In genomic region chr12:108780108-108780877, GRCm38 (mm10) we compare ENCODE assay signal across 24 mouse cellular contexts. TPM values are rescaled to one million over a fixed set of nuclear protein-coding genes. Genes with fewer than 3 reads are reported as not detected.
DNase-seq lines count a peak whose midpoint lies in the region; ATAC-seq and TF ChIP-seq lines count a peak whose summit lies in the region.
"Had no signal": no experiment of that assay in that cellular context is flagged by ENCODE, and none has a peak within 500 bp of the region (broad histone marks: within the 10 kb centered on the region; RNA-seq: fewer than 3 reads in every experiment).

No protein-coding gene starts in this region.

- peaks cover 22% of the 10 kb centered on the region; the same call in 1 of the 2 replicates for H3K9me3 ChIP-seq in heart, embryonic 12.5 days (replicated peaks)
- no peaks in the 10 kb centered on the region for H3K9me3 ChIP-seq in MEL (replicated peaks; ENCODE audit: insufficient read depth, low read length)
- peaks cover 9% of the 10 kb centered on the region for H3K9me3 ChIP-seq in erythroblast, embryonic 14.5 days (ENCODE audit: control insufficient read depth, low read length)
- H3K9me3 ChIP-seq in liver, embryonic 14.5 days (ENCODE audit: control insufficient read depth, low read length) = no peaks in the 10 kb centered on the region
- H3K9me3 ChIP-seq: hindbrain, embryonic 15.5 days; limb, embryonic 10.5 days had no signal

- WGBS in heart, embryonic 12.5 days = 88% methylated on average over 7 of the region's 7 CpGs
- 48% methylated on average over 7 of the region's 7 CpGs for WGBS in liver, embryonic 14.5 days (ENCODE audit: insufficient replicate concordance)

- 0 out of 2 replicates have a peak, but pooled peaks have one; percentile 55 for ATAC-seq in heart, embryonic 12.5 days (ENCODE audit: insufficient number of reproducible peaks, low FRiP score)
- ATAC-seq in liver, embryonic 14.5 days (ENCODE audit: insufficient read depth) = peak; percentile 99
- ATAC-seq in activated CD4-positive, CD25-positive, alpha-beta regulatory T cell, adult 4 months = no peak
- ATAC-seq: midbrain, embryonic 13.5 days had no signal

- no peaks in the 10 kb centered on the region for H3K4me1 ChIP-seq in heart, embryonic 12.5 days (replicated peaks)
- H3K4me1 ChIP-seq in MEL (ENCODE audit: control insufficient read depth in 1 of 2, insufficient read depth in 2 of 2, low read length in 2 of 2) = peaks cover 0 to 5% of the 10 kb centered on the region in 2 experiments; a peak in 2 of 4 replicates
- peaks cover 71% of the 10 kb centered on the region for H3K4me1 ChIP-seq in erythroblast, embryonic 14.5 days (ENCODE audit: control insufficient read depth)
- H3K4me1 ChIP-seq in liver, embryonic 14.5 days (replicated peaks; ENCODE audit: control insufficient read depth in 2 of 2, insufficient read depth in 2 of 2, low read length in 1 of 2) = peaks cover 24 to 31% of the 10 kb centered on the region in 2 experiments
- H3K4me1 ChIP-seq: embryonic facial prominence, embryonic 15.5 days; heart, embryonic 10.5 days; hindbrain, embryonic 15.5 days; limb, embryonic 10.5 days; midbrain, embryonic 13.5 days; neural tube, embryonic 12.5 days had no signal

- no peak overlapping the region for H3K4me3 ChIP-seq in heart, embryonic 12.5 days
- H3K4me3 ChIP-seq in MEL (ENCODE audit: control insufficient read depth in 1 of 2, insufficient read depth in 1 of 2, low read depth in 2 of 2, low read length in 2 of 2) = no peak overlapping the region
- H3K4me3 ChIP-seq in erythroblast, embryonic 14.5 days (replicated peaks) = peak overlapping the region; percentile 41
- no peak overlapping the region for H3K4me3 ChIP-seq in liver, embryonic 14.5 days (ENCODE audit: insufficient read depth in 1 of 2, low read depth in 2 of 2, low read length in 2 of 2)
- H3K4me3 ChIP-seq: embryonic facial prominence, embryonic 15.5 days; heart, embryonic 10.5 days; hindbrain, embryonic 15.5 days; limb, embryonic 10.5 days; midbrain, embryonic 13.5 days; neural tube, embryonic 12.5 days had no signal

- peak; percentile 24 to 30; a peak in 2 of 4 replicates for TF ChIP-seq EP300 in MEL (IDR thresholded peaks at IDR 0.05; ENCODE audit: low read depth in 1 of 2, low read length in 2 of 2)
- peak; percentile 76 for TF ChIP-seq EP300 in liver, embryonic 14.5 days (IDR thresholded peaks at IDR 0.05; ENCODE audit: low read depth)

- no peak overlapping the region for H3K4me2 ChIP-seq in heart, embryonic 12.5 days
- peak overlapping the region; percentile 55 for H3K4me2 ChIP-seq in liver, embryonic 14.5 days (ENCODE audit: low read depth)
- H3K4me2 ChIP-seq: embryonic facial prominence, embryonic 15.5 days; hindbrain, embryonic 15.5 days; midbrain, embryonic 13.5 days; neural tube, embryonic 12.5 days had no signal

- TF ChIP-seq POLR2A in MEL (IDR thresholded peaks at IDR 0.05; ENCODE audit: control insufficient read depth in 1 of 2, insufficient read depth in 1 of 2, low read depth in 1 of 2, low read length in 2 of 2, poor library complexity in 1 of 2) = no peak

- no peak for TF ChIP-seq CTCF in MEL (IDR thresholded peaks at IDR 0.05 in 2 of 3, conservative IDR thresholded peaks at IDR 0.05 in 1 of 3; ENCODE audit: control insufficient read depth in 1 of 3, insufficient read depth in 1 of 3, low read depth in 2 of 3, low read length in 3 of 3, poor library complexity in 1 of 3, severe bottlenecking in 1 of 3)
- peak; percentile 22; the same call in 1 of the 2 replicates for TF ChIP-seq CTCF in liver, embryonic 14.5 days (IDR thresholded peaks at IDR 0.05; ENCODE audit: low read depth)

- H3K36me3 ChIP-seq in heart, embryonic 12.5 days = peaks cover 42% of the 10 kb centered on the region
- H3K36me3 ChIP-seq in MEL (ENCODE audit: control insufficient read depth in 1 of 2, insufficient read depth in 2 of 2, low read length in 2 of 2) = no peaks in the 10 kb centered on the region; a peak in 2 of 4 replicates
- H3K36me3 ChIP-seq in erythroblast, embryonic 14.5 days (ENCODE audit: control insufficient read depth) = peaks cover 60% of the 10 kb centered on the region
- no peaks in the 10 kb centered on the region; the same call in 1 of the 2 replicates for H3K36me3 ChIP-seq in liver, embryonic 14.5 days (replicated peaks; ENCODE audit: control insufficient read depth, insufficient read depth, low read depth)

- no peak overlapping the region for H3K9ac ChIP-seq in heart, embryonic 12.5 days
- no peak overlapping the region for H3K9ac ChIP-seq in MEL (ENCODE audit: control insufficient read depth, low read depth, low read length, poor library complexity, severe bottlenecking)
- peak overlapping the region; percentile 41 for H3K9ac ChIP-seq in liver, embryonic 14.5 days (replicated peaks)
- H3K9ac ChIP-seq: embryonic facial prominence, embryonic 15.5 days; hindbrain, embryonic 15.5 days; midbrain, embryonic 13.5 days; neural tube, embryonic 12.5 days had no signal

- H3K79me2 ChIP-seq in MEL (ENCODE audit: control insufficient read depth, insufficient read depth, low read length, poor library complexity) = no peaks in the 10 kb centered on the region

- DNase-seq in heart, adult 8-10 months (ENCODE audit: low spot score) = no peak
- peak; percentile 38 for DNase-seq in MEL (ENCODE audit: low read depth, low spot score)
- peak in 1 of 3 experiments; percentile 61 for DNase-seq in liver, embryonic 14.5 days (ENCODE audit: low read depth in 3 of 3, low spot score in 3 of 3)
- DNase-seq in adrenal gland, postnatal 14 days = no peak
- no peak for DNase-seq in frontal cortex, postnatal 14 days (ENCODE audit: low spot score in 2 of 2)
- DNase-seq: adrenal gland, adult 8-10 months; cerebellum, adult 9-10 months; gastrocnemius, postnatal 36 days; kidney, adult 9 months; kidney, postnatal 25 days; lung, postnatal 10 days; right cerebral cortex, postnatal 25 days; thymus, adult 18-20 months; thymus, postnatal 4 days had no signal

- TF ChIP-seq RAD21 in MEL (IDR thresholded peaks at IDR 0.05; ENCODE audit: low read depth, low read length) = no peak

- H3K27me3 ChIP-seq in heart, embryonic 12.5 days (replicated peaks) = no peaks in the 10 kb centered on the region
- H3K27me3 ChIP-seq in MEL (ENCODE audit: control insufficient read depth in 1 of 2, insufficient read depth in 2 of 2, low read length in 2 of 2) = no peaks in the 10 kb centered on the region
- no peaks in the 10 kb centered on the region for H3K27me3 ChIP-seq in erythroblast, embryonic 14.5 days (ENCODE audit: control insufficient read depth)
- no peaks in the 10 kb centered on the region for H3K27me3 ChIP-seq in liver, embryonic 14.5 days (ENCODE audit: control insufficient read depth, insufficient read depth, low read length)
- H3K27me3 ChIP-seq: embryonic facial prominence, embryonic 15.5 days; hindbrain, embryonic 15.5 days; midbrain, embryonic 13.5 days; neural tube, embryonic 12.5 days had no signal

- no peak overlapping the region for H3K27ac ChIP-seq in heart, embryonic 12.5 days (ENCODE audit: poor library complexity, severe bottlenecking)
- H3K27ac ChIP-seq in MEL (ENCODE audit: control insufficient read depth, low read depth, low read length) = no peak overlapping the region
- peak overlapping the region; percentile 91 for H3K27ac ChIP-seq in liver, embryonic 14.5 days
- H3K27ac ChIP-seq: embryonic facial prominence, embryonic 15.5 days; heart, embryonic 10.5 days; hindbrain, embryonic 15.5 days; limb, embryonic 10.5 days; midbrain, embryonic 13.5 days; neural tube, embryonic 12.5 days had no signal

TF ChIP-seq in MEL, 35 proteins besides CTCF, POLR2A, EP300 and RAD21 (continues in another document):
- TF ChIP-seq USF1 (IDR thresholded peaks at IDR 0.05; ENCODE audit: low read depth, low read length) (no peak), NELFE (IDR thresholded peaks at IDR 0.05; ENCODE audit: low read depth, low read length) (no peak), MAX (IDR thresholded peaks at IDR 0.05; ENCODE audit: low read length) (peak; percentile 38; the same call in 1 of the 2 replicates)

RNA-seq across cellular contexts. Expression of gene Yy1, which starts 12.5 kb away (rescaled TPM):
- 16.0 and 18.8 TPM in 2 replicates for polyA plus RNA-seq in heart, embryonic 12.5 days (2016; fragmentation: Nextera tagmentation; extraction: Ambion mirVana)
- 10 to 100 TPM; 24.8 to 34.8 (median 28.6) TPM for total RNA-seq in heart, adult 8-10 months (2022)
- total RNA-seq in MEL (2012; rRNA removed) = 34.9 and 37.1 TPM in 2 replicates
- 10 to 100 TPM; 52.1 to 62.4 TPM for polyA plus RNA-seq in MEL (2012; ENCODE audit: insufficient read depth in 1 of 2, insufficient read length in 2 of 2, low read depth in 1 of 2, low replicate concordance in 2 of 2, missing spikeins in 1 of 2)
- 3.0 and 3.3 TPM in 2 replicates for polyA plus RNA-seq in erythroblast, embryonic 14.5 days (2012)
- polyA plus RNA-seq in liver, embryonic 14.5 days (2012; rRNA removed) = 8.1 and 11.8 TPM in 2 replicates
- polyA plus RNA-seq in liver, embryonic 14.5 days (2014; fragmentation: Nextera tagmentation; extraction: Ambion mirVana) = 7.9 and 9.1 TPM in 2 replicates
- 74.2 and 77.6 TPM in 2 replicates for total RNA-seq in adrenal gland, postnatal 14 days (2021)
- polyA plus RNA-seq in activated CD4-positive, CD25-positive, alpha-beta regulatory T cell, adult 4 months (2017; shearing (Covaris generic)) = 10 to 100 TPM; 16.8 to 18.1 TPM

RNA-seq across cellular contexts. Expression of gene Slc25a29, which starts 55.4 kb away (rescaled TPM):
- 3.0 and 3.3 TPM in 2 replicates for polyA plus RNA-seq in heart, embryonic 12.5 days (2016; fragmentation: Nextera tagmentation; extraction: Ambion mirVana)
- total RNA-seq in heart, adult 8-10 months (2022) = 10 to 100 TPM; 13.1 to 16.9 (median 14.1) TPM
- total RNA-seq in MEL (2012; rRNA removed) = 2.6 and 3.3 TPM in 2 replicates
- 1 to 10 TPM in 1 of 2 experiments, not detected in 1; 3.0 TPM for polyA plus RNA-seq in MEL (2012; ENCODE audit: insufficient read depth in 1 of 2, insufficient read length in 2 of 2, low read depth in 1 of 2, low replicate concordance in 2 of 2, missing spikeins in 1 of 2)
- 0.02 TPM in 1 of 2 replicates, not detected in the other for polyA plus RNA-seq in erythroblast, embryonic 14.5 days (2012)
- 0.40 and 0.49 TPM in 2 replicates for polyA plus RNA-seq in liver, embryonic 14.5 days (2012; rRNA removed)
- 0.51 and 0.85 TPM in 2 replicates for polyA plus RNA-seq in liver, embryonic 14.5 days (2014; fragmentation: Nextera tagmentation; extraction: Ambion mirVana)
- 13.5 and 16.2 TPM in 2 replicates for total RNA-seq in adrenal gland, postnatal 14 days (2021)
- polyA plus RNA-seq in activated CD4-positive, CD25-positive, alpha-beta regulatory T cell, adult 4 months (2017; shearing (Covaris generic)) = 1 to 10 TPM; 2.2 to 4.4 TPM
- total RNA-seq: hematopoietic stem cell, adult 5-6 weeks had no signal

RNA-seq across cellular contexts. Expression of gene Slc25a47, which starts 55.6 kb away (rescaled TPM):
- polyA plus RNA-seq in heart, embryonic 12.5 days (2016; fragmentation: Nextera tagmentation; extraction: Ambion mirVana) = 5.2 and 5.4 TPM in 2 replicates
- 1 to 10 TPM; 6.9 to 7.6 (median 7.3) TPM for total RNA-seq in heart, adult 8-10 months (2022)
- total RNA-seq in MEL (2012; rRNA removed) = 10.3 and 15.6 TPM in 2 replicates
- polyA plus RNA-seq in MEL (2012; ENCODE audit: insufficient read depth in 1 of 2, insufficient read length in 2 of 2, low read depth in 1 of 2, low replicate concordance in 2 of 2, missing spikeins in 1 of 2) = 10 to 100 TPM in 1 of 2 experiments, not detected in 1; 17.9 TPM
- polyA plus RNA-seq in erythroblast, embryonic 14.5 days (2012) = 0.19 and 0.22 TPM in 2 replicates
- 3.9 and 4.3 TPM in 2 replicates for polyA plus RNA-seq in liver, embryonic 14.5 days (2012; rRNA removed)
- polyA plus RNA-seq in liver, embryonic 14.5 days (2014; fragmentation: Nextera tagmentation; extraction: Ambion mirVana) = 2.3 and 3.4 TPM in 2 replicates
- 16.3 and 33.9 TPM in 2 replicates for total RNA-seq in adrenal gland, postnatal 14 days (2021)
- polyA plus RNA-seq in activated CD4-positive, CD25-positive, alpha-beta regulatory T cell, adult 4 months (2017; shearing (Covaris generic)) = 1 to 10 TPM in 1 of 2 experiments, under 1 TPM in 1; 0.51 to 1.3 TPM
